Mouse (Mus musculus): ENCODE measurements around the gene 1700025G04Rik.

The 1700025G04Rik gene

DNA sequence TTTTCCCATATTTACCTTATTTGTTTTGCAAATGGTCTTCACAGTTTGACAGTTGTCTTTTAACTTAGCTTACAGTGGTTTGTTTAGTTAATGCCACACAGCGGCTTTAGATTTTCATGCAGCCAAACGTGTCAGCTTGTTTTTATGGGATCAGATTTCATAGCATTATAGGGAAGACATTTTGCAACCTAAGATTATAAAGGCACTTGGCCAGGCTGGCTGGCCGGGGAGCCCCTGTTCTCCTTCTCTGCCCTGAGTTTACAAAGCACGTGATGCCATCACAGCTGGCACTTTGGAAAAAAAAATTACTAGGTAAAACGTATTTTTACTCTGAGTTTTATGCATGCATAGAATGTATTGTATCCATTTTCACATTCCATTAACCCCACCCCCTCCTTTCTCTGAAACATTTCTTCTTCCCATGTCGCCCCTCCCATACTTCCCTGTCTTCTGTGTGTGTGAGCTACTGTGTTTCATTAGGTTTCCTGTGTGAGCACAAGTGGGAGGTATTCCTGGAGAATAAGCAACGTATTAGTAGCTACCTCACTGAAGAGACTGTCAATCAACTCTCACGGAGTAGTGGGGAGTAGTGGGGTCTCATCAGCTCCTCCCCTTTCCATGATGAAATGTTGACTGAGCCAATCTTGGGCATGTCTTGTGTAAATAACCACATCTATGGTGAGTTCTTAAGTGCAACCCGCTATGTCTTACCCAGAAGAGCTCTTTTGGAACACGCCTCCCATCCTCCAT lies 93.8 kb downstream of the 1700025G04Rik start:
- DNase-seq (ENCODE audit: low read depth, low spot score) = no peak

DNA sequence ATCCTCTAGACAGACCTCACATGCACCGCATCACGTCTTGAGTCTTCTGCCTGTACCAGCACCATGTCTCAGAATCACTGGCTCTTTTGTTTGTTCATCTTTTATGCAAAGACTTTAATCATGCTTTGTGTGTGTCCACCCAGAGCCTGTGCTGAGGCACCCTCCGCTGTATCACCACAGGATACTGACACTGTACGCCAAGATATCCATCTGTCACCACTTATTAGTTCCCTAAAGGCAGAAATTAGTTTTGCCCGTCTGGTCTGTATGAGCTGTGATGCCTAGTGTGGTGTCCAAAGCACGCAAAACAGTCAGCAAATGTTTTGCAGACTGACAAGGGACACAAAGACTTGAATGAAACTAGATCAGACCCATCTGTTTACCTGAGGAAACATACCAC lies 95.7 kb downstream of the 1700025G04Rik start:
- no peak for DNase-seq (ENCODE audit: low read depth, low spot score)

DNA sequence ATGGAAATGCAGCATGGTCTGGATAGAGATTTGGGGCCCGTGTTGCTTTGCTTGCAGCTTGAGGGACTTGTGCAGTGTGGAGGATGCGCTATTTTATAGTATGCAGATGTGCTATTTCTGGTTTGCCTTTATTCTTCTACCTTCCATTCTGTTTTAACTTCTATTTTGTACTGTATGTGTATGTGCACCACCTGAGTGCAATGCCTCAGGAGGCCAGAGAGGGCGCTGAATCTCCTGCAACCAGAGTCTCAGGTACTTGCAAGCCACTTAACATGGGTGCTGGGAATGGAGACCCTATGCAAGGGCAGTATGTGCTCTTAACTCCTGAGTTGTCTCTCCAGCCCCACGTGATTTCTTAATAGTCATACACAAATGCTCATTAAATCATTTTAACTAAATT lies 98.4 kb downstream of the 1700025G04Rik start:
- DNase-seq (ENCODE audit: low read depth, low spot score) = peak; percentile 13

DNA sequence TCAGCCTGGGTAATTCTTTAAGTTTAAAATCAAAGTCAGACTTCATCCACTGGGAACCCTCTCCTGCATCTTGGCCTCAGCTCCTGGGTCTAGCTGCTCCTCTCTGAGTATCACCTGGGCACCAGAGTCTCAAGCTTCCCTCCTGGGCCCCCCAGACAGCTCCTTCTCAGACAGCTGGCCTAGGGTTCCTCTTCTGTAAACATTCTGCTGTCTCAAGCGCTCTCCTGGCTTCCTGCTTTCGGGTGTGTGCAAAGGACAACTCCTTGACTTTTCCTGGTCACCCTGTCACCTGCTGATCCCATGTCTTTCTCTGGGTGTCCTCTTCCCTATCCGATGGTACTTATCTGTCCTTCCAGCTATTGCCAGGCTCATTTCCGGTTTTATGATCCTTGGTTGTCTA lies 99.3 kb downstream of the 1700025G04Rik start:
- no peak for DNase-seq (ENCODE audit: low read depth, low spot score)

DNA sequence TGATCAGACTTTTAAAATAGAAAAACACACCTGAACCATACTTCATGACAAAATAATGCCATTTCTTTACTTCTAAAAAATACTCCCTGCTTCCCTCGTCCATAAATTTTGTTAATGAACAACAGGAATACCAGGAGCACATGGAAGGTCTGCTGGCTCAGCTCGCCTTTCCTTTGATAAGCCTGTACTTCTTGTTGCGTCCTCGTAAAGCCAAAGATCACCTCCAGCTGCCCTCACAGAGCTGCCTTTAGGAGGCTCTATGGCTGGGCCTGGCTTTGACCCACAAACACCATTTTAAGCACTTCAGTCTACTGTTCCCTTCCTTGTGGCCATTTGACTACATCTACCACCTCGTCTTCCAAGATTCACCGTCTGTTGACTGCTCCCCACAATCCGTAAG lies 101.2 kb downstream of the 1700025G04Rik start:
- DNase-seq (ENCODE audit: low read depth, low spot score) = no peak

DNA sequence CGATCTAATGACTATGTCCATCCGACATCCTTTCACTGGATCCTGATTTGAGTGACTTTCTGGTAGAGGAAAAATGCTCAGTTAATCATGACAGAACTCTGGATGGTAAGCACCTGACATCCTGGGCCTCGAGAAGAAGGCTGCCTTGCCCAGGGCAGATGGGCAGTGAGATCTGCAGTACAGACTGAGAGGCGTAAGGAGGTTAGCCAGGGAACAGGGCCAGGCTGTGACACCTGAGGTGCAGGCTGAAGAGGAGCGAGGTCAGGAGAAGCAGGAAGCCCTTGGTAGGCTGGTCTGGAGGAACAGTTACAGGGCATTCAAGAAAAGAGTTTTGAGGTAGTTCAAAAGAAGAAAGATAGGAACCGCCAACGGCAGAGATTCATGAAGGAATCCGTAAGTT lies 101.9 kb downstream of the 1700025G04Rik start:
- no peak for DNase-seq (ENCODE audit: low read depth, low spot score)

DNA sequence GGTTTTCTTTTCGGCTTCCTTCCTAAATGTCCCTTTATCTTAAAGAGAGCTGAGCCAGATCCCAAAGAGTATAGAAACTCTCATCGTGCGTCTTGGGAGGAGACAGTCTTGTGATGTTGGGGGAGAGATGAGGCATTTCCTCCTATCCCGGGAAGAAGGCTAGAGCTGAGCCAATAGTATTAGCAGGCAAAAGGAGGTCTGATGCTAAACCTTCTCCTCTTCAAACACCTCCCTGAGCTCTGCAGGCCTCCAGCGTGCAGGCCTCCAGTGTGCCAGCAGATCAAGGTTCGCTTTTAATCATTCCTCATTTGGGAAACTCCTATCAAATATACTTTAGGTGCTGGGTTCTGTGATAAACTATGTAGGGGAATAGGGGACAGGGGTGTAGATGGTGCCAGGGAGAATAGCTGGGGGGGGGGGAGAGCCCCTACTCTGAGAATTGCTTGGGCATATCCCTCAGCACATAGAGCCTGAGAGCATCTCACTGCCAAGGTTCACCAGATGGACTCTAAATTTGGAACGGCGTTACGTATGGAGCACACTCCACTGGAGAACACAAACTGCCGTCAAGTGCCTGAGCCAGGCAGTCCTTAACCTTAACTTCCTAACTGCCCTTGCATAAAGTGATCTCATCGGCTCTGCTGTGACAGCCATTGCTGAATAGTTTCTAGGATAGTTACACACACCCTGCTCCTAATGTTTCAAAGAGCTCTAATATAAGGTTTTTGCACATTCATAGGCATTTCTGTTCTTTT lies 103.7 kb downstream of the 1700025G04Rik start:
- DNase-seq (ENCODE audit: low read depth, low spot score) = no peak

DNA sequence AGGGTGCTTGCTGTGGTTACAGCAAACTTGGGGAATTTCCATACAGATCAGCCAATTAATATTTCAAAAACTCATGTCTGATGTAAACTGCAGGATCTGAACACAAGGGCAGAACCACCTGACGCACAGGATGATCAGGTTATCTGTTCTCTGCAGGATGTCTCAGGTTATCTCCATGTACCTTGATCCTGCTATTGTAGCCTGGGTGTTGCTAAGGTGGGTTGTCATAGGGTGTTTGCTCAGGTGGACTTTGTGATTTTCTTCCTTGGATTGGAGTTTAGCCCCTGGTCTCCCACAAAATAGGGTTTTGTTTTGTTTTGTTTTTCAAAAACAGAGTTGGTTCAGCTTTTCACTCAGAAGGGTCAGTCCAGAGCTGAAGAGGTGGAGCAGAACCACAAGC lies 104.9 kb downstream of the 1700025G04Rik start:
- DNase-seq (ENCODE audit: low read depth, low spot score) = no peak

DNA sequence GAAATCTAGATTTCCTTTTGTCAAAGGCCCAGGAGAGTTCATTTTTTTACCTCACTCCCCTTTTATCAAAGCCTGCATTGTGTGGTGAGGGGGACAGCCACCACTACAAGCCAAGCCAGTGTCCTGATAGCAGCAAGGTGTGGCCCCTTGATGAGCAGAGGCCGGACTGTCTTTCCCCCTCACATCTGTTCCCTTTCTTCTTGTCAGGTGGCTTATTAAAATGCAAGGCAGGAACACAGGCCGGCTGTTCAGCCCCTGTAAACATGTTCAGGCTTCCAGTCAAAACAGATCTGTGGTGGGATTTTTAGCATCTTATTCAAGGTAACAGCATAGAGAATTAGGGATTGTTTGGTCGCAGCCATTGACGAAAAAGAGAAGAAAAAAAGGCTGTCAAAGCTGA lies 105.9 kb downstream of the 1700025G04Rik start:
- DNase-seq (ENCODE audit: low read depth, low spot score) = no peak

DNA sequence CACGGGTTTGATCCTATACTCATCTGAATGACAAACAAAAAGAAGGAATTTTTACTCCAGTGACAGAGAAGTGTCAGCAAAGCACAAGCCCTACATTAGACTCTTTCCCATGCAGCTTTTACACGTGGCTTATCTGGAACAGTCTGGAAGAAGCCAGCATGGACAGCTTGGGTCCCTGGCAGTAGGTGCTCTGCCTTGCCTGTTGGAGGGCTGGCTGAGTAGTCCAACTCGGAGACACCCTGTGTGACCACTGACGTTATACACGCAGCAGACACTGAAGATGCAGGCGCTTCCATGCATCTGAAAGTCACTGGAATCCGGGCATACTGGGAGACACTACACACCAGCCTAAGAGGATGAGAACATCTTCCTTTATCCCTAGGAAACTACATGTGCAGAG lies 109.4 kb downstream of the 1700025G04Rik start:
- no peak for DNase-seq (ENCODE audit: low read depth, low spot score)

DNA sequence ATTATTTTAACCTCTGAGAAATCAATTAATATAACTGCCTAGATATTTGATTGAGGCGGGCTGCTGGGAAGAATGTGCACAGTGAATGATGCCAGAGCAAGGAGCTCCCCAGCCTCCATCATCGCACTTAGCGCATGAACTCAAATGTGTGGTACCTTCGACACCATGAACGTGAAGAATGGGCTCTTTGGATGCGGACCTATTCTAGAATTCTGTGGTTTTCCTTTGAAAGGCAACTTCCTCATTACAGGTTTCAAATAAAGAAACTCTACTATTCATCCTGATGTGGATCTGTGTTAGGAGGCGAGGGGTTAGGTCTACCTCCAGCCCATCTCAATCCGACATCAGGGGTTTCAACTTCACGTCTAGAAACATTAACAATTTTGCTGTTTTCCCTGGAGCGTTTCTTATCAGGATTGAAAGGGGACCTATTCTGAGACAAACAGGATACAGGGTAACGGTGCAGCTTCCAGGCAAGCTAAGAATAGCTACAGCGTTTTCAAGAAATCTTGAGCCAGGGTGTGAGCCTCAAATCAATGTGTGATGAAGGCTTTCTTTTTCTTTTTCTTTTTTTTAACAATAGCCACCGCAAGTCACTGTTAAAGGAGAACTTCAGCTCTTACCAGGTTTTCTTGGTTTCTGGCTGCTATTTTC lies 110.0 kb downstream of the 1700025G04Rik start:
- DNase-seq (ENCODE audit: low read depth, low spot score) = no peak

DNA sequence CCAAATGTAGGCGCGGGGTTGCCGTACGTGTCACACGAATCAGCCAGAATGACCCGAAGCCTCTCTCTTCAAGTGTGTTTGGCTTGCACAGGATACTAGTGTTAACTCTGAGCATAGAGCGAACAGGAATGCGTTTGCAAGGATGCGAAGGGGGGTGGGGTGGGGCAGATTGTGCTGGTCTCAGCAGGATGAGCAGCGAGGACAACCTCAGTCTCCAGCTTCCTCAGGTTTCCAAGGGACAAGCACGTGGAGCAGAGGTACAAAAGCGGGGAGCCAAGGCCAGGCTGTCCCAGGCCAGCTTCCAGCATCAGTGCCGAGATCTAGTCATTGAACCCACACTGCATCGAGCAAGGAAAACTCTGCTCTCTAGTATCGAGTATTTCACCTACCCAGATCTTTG lies 111.2 kb downstream of the 1700025G04Rik start:
- DNase-seq (ENCODE audit: low read depth, low spot score) = peak; percentile 36

DNA sequence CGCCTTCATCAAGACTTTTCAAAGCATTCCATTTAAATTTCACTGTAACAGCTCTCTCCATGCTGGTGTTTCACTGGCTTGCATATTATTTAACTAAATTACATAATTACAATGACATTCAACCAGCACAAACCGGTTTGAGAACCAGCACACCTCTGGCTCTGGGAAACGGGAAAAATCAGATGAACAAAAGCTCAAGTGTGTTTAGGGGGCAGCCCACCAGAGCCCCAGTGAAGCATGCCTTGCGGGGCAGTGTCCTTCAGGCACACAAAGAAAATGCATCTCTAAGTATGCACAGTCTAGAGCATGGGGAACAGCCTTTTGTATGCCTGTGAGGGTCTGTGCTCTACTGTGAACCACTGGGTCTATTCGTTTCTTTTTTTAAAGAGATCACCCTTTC lies 112.3 kb downstream of the 1700025G04Rik start:
- peak; percentile 47 for DNase-seq (ENCODE audit: low read depth, low spot score)

DNA sequence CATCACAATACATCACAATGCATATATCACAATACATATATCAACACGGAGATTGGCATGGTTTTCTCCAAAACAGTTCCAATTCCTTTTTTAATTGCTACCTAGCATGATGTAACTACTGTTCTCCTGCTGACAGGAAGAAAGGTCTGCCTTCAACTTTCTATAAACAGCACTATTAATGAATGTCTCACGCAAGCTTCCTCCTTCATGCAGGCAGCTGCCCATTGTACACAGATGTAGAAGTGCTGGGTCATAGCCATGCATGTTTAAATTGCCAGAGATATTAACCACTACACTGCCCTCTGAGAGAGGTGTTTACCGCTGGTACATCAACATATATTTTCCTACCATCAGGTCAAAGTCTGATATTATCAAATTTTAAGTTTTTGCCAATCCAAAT lies 113.1 kb downstream of the 1700025G04Rik start:
- no peak for DNase-seq (ENCODE audit: low read depth, low spot score)

DNA sequence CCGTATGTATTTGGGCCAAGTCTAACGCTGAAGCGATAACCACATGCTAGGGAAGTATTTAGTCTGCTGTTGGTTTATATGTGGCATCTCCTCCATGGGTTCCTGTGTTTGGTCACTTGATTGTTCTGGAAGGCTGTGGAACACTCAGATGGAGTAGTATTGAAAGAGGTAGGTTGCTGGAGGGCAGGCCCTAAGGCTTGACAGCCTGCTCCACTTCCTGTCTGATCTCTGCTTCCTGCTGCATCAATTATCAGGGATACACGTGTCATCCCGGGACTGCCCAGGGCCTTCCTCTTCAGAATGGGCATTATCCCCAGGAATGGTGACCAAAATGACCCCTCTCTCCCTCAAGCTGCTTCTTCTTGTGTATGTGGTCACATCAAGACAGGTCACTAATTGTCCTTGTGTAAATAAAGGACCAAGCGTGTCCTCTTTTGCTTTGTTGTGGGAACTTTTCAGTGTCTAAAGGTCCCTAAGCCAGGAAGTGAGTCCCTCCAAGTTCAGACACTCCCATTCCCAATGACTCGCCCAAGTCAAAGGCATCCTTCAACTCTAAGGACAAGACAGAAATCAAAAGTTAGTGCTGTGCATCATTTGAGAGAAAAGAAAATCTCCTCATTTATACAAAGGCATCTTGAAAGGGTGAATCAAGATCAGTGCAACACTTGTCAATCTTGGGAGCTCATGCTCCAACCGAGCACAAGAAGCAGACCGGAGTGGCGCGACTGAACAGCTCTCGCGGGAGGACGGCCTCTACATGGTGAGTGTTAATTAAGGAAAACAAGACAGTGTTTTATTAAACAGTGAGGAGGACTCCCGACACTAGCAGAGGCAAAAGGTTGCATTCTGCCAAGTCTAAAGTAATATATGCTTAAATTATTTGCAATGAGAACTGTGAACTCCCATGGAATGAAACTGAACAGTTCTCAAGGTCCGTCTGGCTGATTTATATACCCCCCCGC lies 114.2 kb downstream of the 1700025G04Rik start:
- DNase-seq (ENCODE audit: low read depth, low spot score) = no peak

DNA sequence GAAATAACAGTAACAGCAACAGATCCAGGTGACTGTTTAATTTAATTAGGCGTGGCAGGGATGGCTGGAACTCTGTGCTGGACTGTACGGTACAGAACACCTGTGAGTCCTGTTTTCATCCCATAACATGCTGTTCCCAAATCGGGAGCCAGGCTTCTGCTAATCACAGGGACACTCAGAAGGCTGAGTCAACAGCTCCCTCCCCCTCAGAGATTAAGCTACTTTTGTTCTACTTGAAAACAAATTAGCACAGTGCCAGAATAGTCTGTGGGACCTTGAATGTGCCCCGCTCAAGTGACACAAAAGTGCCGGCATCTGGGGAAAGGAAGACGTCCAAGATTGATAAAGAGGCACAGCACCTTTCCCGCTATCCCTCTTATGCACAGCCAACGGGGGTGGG lies 115.0 kb downstream of the 1700025G04Rik start:
- DNase-seq (ENCODE audit: low read depth, low spot score) = no peak

DNA sequence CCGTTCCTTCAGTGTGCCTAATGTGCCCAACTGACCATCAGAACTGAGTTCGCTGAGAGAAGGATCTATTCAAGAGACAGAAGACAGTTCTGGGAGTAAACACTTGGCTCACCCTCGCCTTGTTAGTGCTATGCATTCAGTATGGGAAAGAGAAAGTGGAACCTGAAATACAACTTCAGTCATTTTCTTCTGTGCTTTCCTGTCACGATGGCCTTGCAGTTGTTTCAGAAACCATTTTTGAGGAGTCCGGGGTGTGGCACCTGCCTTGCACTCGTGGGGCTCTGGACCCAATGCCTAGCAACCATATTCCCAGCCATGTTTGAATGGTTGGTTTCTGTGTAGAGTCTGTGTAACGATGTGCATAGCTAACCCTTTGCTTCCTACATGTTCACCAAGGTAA lies 115.5 kb downstream of the 1700025G04Rik start:
- no peak for DNase-seq (ENCODE audit: low read depth, low spot score)

DNA sequence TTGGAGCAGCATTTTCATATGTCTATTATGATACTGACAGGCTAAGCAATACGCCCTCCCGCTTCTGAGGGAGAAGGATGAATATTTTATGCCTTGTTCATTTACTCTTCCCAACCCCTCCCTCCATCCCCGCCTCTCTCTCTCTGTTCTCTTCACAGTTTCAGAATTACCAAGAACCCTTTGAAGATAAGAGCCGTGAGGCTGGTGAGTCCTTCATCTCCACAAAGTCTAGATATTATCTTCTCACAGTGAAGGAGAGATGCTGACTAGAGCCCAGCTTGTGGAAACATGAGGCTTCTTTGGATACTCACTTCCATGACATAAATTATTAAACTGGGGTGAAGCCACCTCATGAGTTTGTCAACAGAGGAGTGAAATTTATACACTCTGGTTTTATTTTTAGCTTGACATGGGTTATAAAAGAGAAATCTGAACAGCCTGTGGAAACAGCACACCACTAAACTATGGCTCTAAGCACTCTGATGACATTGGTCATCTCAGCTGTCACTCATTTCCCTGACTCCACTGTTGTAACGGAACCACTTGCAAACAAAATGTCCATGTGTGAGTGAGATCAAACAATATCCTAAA lies 116.7 kb downstream of the 1700025G04Rik start:
- no peak for DNase-seq (ENCODE audit: low read depth, low spot score)

DNA sequence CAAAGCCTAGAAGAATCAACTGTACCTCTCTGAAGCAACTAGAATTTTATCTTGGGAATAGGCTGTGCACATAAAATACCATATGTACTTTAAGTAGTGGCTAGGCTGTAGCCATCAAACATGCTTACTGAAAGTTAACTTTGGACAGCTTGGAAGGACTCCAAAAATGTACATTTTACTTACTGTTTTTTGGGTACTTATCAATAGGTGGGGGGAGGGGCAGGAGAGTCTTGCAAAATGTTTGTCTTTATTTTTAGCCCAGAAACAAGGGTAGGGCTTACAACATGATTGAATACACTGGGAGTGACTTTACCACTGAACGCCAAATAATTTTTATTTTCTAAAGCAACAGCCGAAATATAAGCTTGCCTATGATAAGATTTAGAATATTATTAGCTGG lies 118.3 kb downstream of the 1700025G04Rik start:
- DNase-seq (ENCODE audit: low read depth, low spot score) = no peak

DNA sequence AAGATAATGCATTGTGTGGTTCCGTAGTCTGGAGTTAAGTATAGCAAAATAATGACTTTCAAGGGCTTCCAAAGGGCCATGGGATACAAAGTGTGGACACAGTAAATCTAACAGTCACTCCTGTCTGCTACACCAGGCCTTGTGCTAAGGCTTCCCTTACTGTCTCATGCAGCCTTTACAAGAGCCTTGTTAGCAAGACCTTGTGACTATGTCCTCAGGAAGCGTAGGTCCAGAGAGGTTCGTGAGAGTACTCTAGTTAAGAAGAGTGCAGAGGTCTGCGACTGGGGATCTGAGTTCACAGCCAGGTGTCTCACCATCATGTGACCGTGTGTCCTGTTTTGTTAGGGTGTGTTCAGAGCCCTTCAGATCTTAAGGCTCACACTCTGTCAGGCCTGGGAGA lies 121.8 kb downstream of the 1700025G04Rik start:
- no peak for DNase-seq (ENCODE audit: low read depth, low spot score)

DNA sequence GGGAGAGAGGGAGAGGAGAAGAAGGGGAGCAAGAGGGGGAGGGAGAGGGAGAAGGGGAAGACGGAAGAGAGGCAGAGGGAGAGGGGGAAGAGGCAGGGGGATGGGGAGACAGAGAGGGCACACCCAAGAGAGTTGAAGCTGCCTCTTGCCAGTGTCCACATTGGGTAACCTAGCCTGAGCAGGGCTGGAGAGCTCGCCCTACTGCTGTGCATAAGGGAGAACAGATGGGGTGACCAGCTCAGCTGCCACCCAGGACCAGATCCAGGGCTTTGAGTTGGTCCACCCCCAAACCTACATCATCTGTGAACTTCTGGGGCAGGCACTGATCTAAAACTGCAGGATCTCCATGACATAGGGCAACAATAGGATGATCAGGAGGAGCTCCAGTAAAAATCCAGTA lies 125.1 kb downstream of the 1700025G04Rik start:
- DNase-seq (ENCODE audit: low read depth, low spot score) = no peak
